Mouse (Mus musculus): ENCODE data around the gene Dohh. TPM values are rescaled to one million over a fixed set of nuclear protein-coding genes. Genes with fewer than 3 reads are reported as not detected.

Dohh gene
- total and polyA plus RNA-seq, 3 experiments = 78.2 to 131 (median 81.7) TPM

GRCm38 (mm10) chr10:81415549-81416310, 31.5 kb downstream of the Dohh start:
- H3K36me3 ChIP-seq (replicated peaks in 1 of 2; ENCODE audit: control insufficient read depth in 1 of 2, insufficient read depth in 1 of 2, low read length in 1 of 2) = peaks cover 31 to 66% of the 10 kb centered on the region in 2 experiments
- in situ Hi-C loops (cut with MboI; ENCODE audit: low pct_ligation_motif_present, low pct_unique_long_range_greater_than_20kb, low sequenced_read_pairs) = no loop called here

GRCm38 (mm10) chr10:81416581-81417226, 32.5 kb downstream of the Dohh start:
- Histone ChIP-seq H3K4me3 (replicated peaks in 1 of 3; ENCODE audit: low read depth in 2 of 3, low read length in 2 of 3, poor library complexity in 1 of 3) (no peak overlapping the region), H3K27me3 (replicated peaks) (no peaks in the 10 kb centered on the region), H3K27ac (ENCODE audit: insufficient read depth, low read depth) (no peak overlapping the region), H3K79me2 (replicated peaks; ENCODE audit: control insufficient read depth, extremely low read depth, insufficient read depth, poor library complexity, severe bottlenecking) (peaks cover 10% of the 10 kb centered on the region; the same call in 1 of the 2 replicates), H3K9me3 (replicated peaks; ENCODE audit: low read length) (no peaks in the 10 kb centered on the region), H3K36me3 (replicated peaks in 1 of 2; ENCODE audit: control insufficient read depth in 1 of 2, insufficient read depth in 1 of 2, low read length in 1 of 2) (peaks cover 31 to 64% of the 10 kb centered on the region in 2 experiments), H3K4me1 (ENCODE audit: control insufficient read depth in 1 of 2, insufficient read depth in 2 of 2) (peaks cover 35 to 44% of the 10 kb centered on the region in 2 experiments), H3K9ac (ENCODE audit: insufficient read depth, low read depth) (no peak overlapping the region), H3K4me2 (ENCODE audit: insufficient read depth, low read depth, poor library complexity, severe bottlenecking) (no peak overlapping the region)
- TF ChIP-seq BHLHE40 (IDR thresholded peaks at IDR 0.05; ENCODE audit: low read depth, low read length) (no peak), MEF2A (IDR thresholded peaks at IDR 0.05; ENCODE audit: borderline replicate concordance, low read depth, low read length) (no peak), GABPA (IDR thresholded peaks at IDR 0.05; ENCODE audit: insufficient replicate concordance, low read depth, low read length) (no peak), E2F4 (IDR thresholded peaks at IDR 0.05; ENCODE audit: insufficient replicate concordance, low read depth, low read length) (no peak), ZC3H11A (IDR thresholded peaks at IDR 0.05; ENCODE audit: low read depth, low read length) (no peak), PAX5 (IDR thresholded peaks at IDR 0.05; ENCODE audit: low read length) (no peak), HCFC1 (IDR thresholded peaks at IDR 0.05; ENCODE audit: low read depth, low read length) (no peak), TCF12 (IDR thresholded peaks at IDR 0.05; ENCODE audit: low read depth, low read length) (no peak), ETS1 (conservative IDR thresholded peaks at IDR 0.05; ENCODE audit: low read depth, low read length) (no peak), UBTF (IDR thresholded peaks at IDR 0.05; ENCODE audit: low read depth, low read length) (no peak), ZNF384 (IDR thresholded peaks at IDR 0.05; ENCODE audit: low read depth, low read length) (no peak), RCOR1 (conservative IDR thresholded peaks at IDR 0.05; ENCODE audit: low read depth, low read length) (no peak), NRF1 (IDR thresholded peaks at IDR 0.05; ENCODE audit: low read depth, low read length) (no peak), NELFE (IDR thresholded peaks at IDR 0.05; ENCODE audit: low read depth, low read length) (no peak), POLR2AphosphoS2 (IDR thresholded peaks at IDR 0.05; ENCODE audit: low read depth, low read length) (no peak), SIN3A (IDR thresholded peaks at IDR 0.05; ENCODE audit: low read length) (no peak), CHD2 (IDR thresholded peaks at IDR 0.05; ENCODE audit: low read length) (no peak)
- no peak for DNase-seq (ENCODE audit: extremely low read depth)
- in situ Hi-C loops (cut with MboI; ENCODE audit: low pct_ligation_motif_present, low pct_unique_long_range_greater_than_20kb, low sequenced_read_pairs) (no loop called here), dilution Hi-C loops (cut with MboI; ENCODE audit: extremely low pct_ligation_motif_present, extremely low pct_unique_long_range_greater_than_20kb, low sequenced_read_pairs) (no loop called here)

More at GRCm38 (mm10) chr10:81415549-81416310, 31.5 kb downstream of the Dohh start:
- TF ChIP-seq GABPA (IDR thresholded peaks at IDR 0.05; ENCODE audit: insufficient replicate concordance, low read depth, low read length) (no peak), ZNF384 (IDR thresholded peaks at IDR 0.05; ENCODE audit: low read depth, low read length) (no peak), MEF2A (IDR thresholded peaks at IDR 0.05; ENCODE audit: borderline replicate concordance, low read depth, low read length) (no peak), CHD2 (IDR thresholded peaks at IDR 0.05; ENCODE audit: low read length) (no peak), RAD21 (IDR thresholded peaks at IDR 0.05; ENCODE audit: low read depth, low read length) (no peak), TCF12 (IDR thresholded peaks at IDR 0.05; ENCODE audit: low read depth, low read length) (no peak), NELFE (IDR thresholded peaks at IDR 0.05; ENCODE audit: low read depth, low read length) (no peak), USF2 (conservative IDR thresholded peaks at IDR 0.05; ENCODE audit: low read depth, low read length) (no peak), EP300 (IDR thresholded peaks at IDR 0.05; ENCODE audit: low read length) (no peak), RCOR1 (conservative IDR thresholded peaks at IDR 0.05; ENCODE audit: low read depth, low read length) (no peak), NRF1 (IDR thresholded peaks at IDR 0.05; ENCODE audit: low read depth, low read length) (no peak), JUN (IDR thresholded peaks at IDR 0.05; ENCODE audit: insufficient read depth, low read depth, low read length) (no peak), MXI1 (IDR thresholded peaks at IDR 0.05; ENCODE audit: low read depth, low read length) (no peak), E2F4 (IDR thresholded peaks at IDR 0.05; ENCODE audit: insufficient replicate concordance, low read depth, low read length) (no peak), IRF4 (IDR thresholded peaks at IDR 0.05; ENCODE audit: low read depth, low read length) (no peak), USF1 (IDR thresholded peaks at IDR 0.05; ENCODE audit: low read depth, low read length) (no peak)
- Histone ChIP-seq H3K4me3 (replicated peaks in 1 of 3; ENCODE audit: low read depth in 2 of 3, low read length in 2 of 3, poor library complexity in 1 of 3) (no peak overlapping the region), H3K9ac (ENCODE audit: insufficient read depth, low read depth) (no peak overlapping the region), H3K4me1 (ENCODE audit: control insufficient read depth in 1 of 2, insufficient read depth in 2 of 2) (peaks cover 44 to 54% of the 10 kb centered on the region in 2 experiments), H3K27me3 (replicated peaks) (no peaks in the 10 kb centered on the region), H3K27ac (ENCODE audit: insufficient read depth, low read depth) (no peak overlapping the region), H3K9me3 (replicated peaks; ENCODE audit: low read length) (no peaks in the 10 kb centered on the region), H3K79me2 (replicated peaks; ENCODE audit: control insufficient read depth, extremely low read depth, insufficient read depth, poor library complexity, severe bottlenecking) (peaks cover 9% of the 10 kb centered on the region; the same call in 1 of the 2 replicates), H3K4me2 (ENCODE audit: insufficient read depth, low read depth, poor library complexity, severe bottlenecking) (no peak overlapping the region)
- dilution Hi-C loops (cut with MboI; ENCODE audit: extremely low pct_ligation_motif_present, extremely low pct_unique_long_range_greater_than_20kb, low sequenced_read_pairs) = no loop called here
- no peak for DNase-seq (ENCODE audit: extremely low read depth)

Measured in CH12.LX (cell line).